Mouse (Mus musculus) splenic B cell, adult 2 months (primary cell): ENCODE results near the gene Arhgef5.
"Not testable (repeated sequence)": the region's sequence is repeated elsewhere in the genome, so short reads cannot be mapped to it uniquely, and the experiment has no call there.

Experiments used
- DNase-seq: peaks from one replicate; pipeline ENCODE4 v3.0.0-alpha.2; 2011; ENCODE audit warnings: low read depth, low spot score
- H3K27me3 ChIP-seq: 2 replicates; pipeline ENCODE4 v1.6.1; 2012; ENCODE audit warnings: mild to moderate bottlenecking, low read length, moderate library complexity, mixed read lengths; ENCODE audit not compliant: control insufficient read depth, poor library complexity, insufficient read depth, severe bottlenecking
- H3K36me3 ChIP-seq: 2 replicates; pipeline ENCODE4 v1.6.1; 2012; ENCODE audit warnings: mild to moderate bottlenecking, low read length, moderate library complexity, mixed read lengths; ENCODE audit not compliant: control insufficient read depth, poor library complexity, insufficient read depth, severe bottlenecking

Arhgef5 gene

DNA sequence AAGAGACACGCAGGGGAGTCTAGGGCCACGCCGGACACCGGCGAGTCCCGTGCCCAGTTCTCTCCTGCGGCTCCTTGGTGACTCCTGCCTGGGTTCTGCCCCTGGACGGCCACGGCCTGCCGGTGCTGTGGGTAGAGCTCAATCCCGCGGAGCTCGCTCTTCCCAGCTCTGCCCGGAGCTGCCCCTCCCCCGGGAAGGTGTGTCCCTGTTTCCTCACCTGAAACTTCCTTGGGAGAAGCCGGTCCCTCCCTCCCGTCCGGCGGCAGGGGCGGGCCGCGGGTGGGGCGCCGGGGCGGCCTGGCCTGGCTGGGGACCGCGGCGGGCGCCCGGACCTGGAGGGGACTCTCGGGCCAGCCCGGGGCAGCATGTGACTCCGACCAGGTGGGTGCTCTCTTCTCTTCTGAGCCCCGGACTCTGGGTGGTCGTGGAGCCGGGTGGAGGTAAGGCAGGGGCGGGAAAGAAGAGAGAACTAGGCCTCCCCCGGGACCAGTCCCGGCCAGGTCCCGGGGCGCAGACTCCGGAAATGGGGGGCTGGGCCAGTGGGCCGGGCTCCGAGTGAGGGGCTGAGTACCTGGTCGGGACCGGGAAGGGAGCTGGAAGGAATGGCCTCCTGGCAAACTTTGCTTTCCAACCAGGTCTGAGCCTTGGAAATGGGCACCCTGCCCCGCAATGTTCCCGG, at the start of gene Arhgef5:
Arhgef5 (plus strand) TSS at position 220 of the 679 bp plus-strand sequence.
- H3K27me3 ChIP-seq, result no peaks in the 10 kb centered on the region
- H3K36me3 ChIP-seq, result no peaks in the 10 kb centered on the region
- DNase-seq, result peak; percentile 4

- DNase-seq, H3K27me3 ChIP-seq, H3K36me3 ChIP-seq: not testable (repeated sequence)
Measured at GRCm38 (mm10) chr6:43231255-43231654, 34.1 kb upstream of the Arhgef5 start, which contains the start of gene Olfr47. Olfr47 (plus strand) TSS chr6:43231529.

- H3K27me3 ChIP-seq, result no peaks in the 10 kb centered on the region
- H3K36me3 ChIP-seq, result no peaks in the 10 kb centered on the region
- DNase-seq, result peak; percentile 3
Measured at GRCm38 (mm10) chr6:43242061-43242460, 23.3 kb upstream of the Arhgef5 start.

DNA sequence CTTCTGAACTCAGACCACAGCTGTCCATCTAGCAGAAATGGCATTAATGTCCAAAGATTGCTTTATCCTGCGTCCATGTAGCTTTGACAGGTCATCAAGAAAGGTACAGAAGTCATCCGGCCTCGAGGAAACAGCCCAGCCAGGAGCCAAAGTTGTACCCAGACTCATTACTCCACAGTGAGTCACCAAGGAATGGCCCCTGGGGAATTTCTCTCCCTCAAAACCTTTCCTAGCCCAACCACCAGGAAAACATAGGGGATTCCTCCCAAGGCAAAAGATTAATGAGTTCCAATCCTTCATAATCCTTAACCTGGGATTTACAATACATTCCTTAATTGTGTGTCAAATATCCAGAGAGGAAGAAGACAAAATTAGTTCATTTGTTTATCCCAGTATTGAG, 18.0 kb upstream of the Arhgef5 start:
- no peak for DNase-seq
- no peaks in the 10 kb centered on the region for H3K36me3 ChIP-seq
- H3K27me3 ChIP-seq, result no peaks in the 10 kb centered on the region

DNA sequence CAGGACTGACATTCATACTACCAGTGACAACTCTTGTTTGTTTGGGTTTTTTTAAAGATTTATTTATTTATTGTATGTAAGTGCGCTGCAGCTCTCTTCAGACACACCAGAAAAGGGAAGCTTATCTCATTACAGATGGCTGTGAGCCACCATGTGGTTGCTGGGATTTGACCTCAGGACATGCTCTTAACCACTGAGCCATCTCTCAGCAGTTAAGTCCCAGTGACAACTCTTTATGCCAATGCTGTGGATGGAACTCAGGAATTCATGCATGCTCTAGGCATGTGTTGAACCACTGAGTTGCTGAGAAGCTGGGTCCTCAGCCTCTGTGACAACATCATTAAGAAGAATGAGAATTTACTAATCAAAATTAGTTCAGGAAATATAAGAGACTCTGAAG, 12.4 kb upstream of the Arhgef5 start:
- DNase-seq, result no peak
- H3K27me3 ChIP-seq, result no peaks in the 10 kb centered on the region
- no peaks in the 10 kb centered on the region for H3K36me3 ChIP-seq

GRCm38 (mm10) chr6:43254193-43254926, 11.0 kb upstream of the Arhgef5 start:
- Histone ChIP-seq H3K27me3 (no peaks in the 10 kb centered on the region), H3K36me3 (no peaks in the 10 kb centered on the region)
- DNase-seq, result peak; percentile 8

DNA sequence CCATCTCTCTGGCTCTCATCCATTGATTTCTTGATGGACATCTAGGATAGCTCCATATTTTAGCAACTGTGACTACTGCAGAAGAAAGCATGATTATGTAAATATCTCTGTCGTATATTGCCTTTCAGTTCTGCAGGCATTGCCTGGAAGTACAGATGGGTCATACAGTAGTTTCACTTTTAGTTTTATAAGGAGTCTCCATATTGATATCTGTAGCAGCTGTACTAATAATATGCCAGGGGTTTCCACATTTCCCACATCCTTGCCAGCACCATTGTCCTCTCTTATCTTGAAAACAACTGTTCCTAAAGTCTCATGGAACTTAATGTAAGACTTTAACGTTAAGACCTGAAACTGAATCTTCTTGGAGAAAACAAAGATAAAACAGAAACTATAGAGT, 4.6 kb upstream of the Arhgef5 start:
- Histone ChIP-seq H3K36me3 (no peaks in the 10 kb centered on the region), H3K27me3 (no peaks in the 10 kb centered on the region)
- DNase-seq, result no peak

GRCm38 (mm10) chr6:43266356-43266755, 974 bp downstream of the Arhgef5 start:
- Histone ChIP-seq H3K27me3 (no peaks in the 10 kb centered on the region), H3K36me3 (no peaks in the 10 kb centered on the region)
- DNase-seq, result peak; percentile 5

DNA sequence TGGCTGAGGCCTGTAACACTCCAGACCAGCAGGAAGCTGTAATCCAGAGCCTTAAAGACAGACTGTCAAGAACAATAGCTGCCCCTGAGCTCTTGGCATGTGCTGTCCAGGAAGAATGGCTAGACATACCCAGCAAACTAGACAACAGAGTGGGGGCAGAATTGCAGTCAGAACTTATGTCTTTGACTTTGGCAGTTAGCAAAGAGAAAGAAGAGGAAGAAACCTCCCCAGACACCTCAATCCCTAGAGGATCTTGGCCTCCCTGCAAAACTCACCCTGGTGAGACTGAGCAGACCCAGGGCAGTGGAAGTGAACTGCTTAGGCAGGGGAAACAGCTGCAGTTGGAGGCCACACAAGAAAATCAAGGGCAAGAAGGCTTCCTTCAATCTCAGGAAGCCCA, 7.2 kb downstream of the Arhgef5 start:
- Histone ChIP-seq H3K36me3 (no peaks in the 10 kb centered on the region), H3K27me3 (no peaks in the 10 kb centered on the region)
- no peak for DNase-seq

- Histone ChIP-seq H3K27me3 (no peaks in the 10 kb centered on the region), H3K36me3 (no peaks in the 10 kb centered on the region)
- no peak for DNase-seq
Measured at GRCm38 (mm10) chr6:43274123-43274522, 8.7 kb downstream of the Arhgef5 start.

DNA sequence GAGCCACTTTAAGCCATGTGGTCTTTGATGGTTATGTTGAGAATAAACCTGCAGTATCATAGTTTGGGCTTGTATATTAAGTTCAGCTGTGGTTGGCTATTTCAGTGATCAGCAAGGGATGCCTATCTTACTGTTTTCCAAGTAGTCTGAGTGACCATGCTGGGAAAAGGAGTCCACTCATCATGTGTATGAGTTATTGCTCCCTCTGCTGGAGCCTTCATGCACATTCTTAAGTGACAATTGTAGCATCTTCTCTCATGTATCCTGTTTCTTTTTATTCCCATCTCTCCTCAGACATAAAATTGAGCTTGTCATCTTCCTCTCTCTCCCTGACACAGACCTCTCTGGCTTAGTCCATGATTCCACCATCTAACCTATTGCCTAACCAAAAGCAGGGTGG, 12.9 kb downstream of the Arhgef5 start:
- H3K27me3 ChIP-seq, result no peaks in the 10 kb centered on the region
- H3K36me3 ChIP-seq, result no peaks in the 10 kb centered on the region
- no peak for DNase-seq

- Histone ChIP-seq H3K27me3 (no peaks in the 10 kb centered on the region), H3K36me3 (no peaks in the 10 kb centered on the region)
- no peak for DNase-seq
Measured at GRCm38 (mm10) chr6:43280481-43280880, 15.1 kb downstream of the Arhgef5 start.

DNA sequence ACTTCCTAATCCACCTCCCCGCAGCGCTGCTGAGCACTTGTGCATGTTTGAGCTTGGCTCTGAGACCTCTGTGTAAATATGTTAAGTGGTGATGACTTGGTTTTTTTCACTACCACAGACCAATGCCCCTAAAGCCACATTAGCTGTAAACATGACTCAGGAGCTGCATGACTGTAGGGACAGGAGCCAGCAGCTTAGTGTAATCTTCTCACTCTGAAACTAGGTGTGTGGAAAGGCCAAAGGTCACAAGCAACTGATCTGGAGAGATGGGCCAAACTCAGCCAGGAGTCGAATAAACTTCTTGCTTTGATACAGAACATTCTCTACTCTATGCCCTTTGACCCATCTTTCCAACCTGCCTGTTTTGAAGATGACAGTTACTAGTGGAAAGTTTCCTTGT, 26.7 kb downstream of the Arhgef5 start:
- DNase-seq, result no peak
- no peaks in the 10 kb centered on the region for H3K36me3 ChIP-seq
- H3K27me3 ChIP-seq, result no peaks in the 10 kb centered on the region

GRCm38 (mm10) chr6:43292471-43293076, 27.2 kb downstream of the Arhgef5 start:
- no peaks in the 10 kb centered on the region for H3K36me3 ChIP-seq
- DNase-seq, result no peak
- H3K27me3 ChIP-seq, result no peaks in the 10 kb centered on the region

- no peak for DNase-seq
- H3K27me3 ChIP-seq, result no peaks in the 10 kb centered on the region
- no peaks in the 10 kb centered on the region for H3K36me3 ChIP-seq
Measured at GRCm38 (mm10) chr6:43293175-43293574, 27.8 kb downstream of the Arhgef5 start.
